Mouse (Mus musculus) ovary, postnatal 36 days (tissue): ENCODE measurements around the gene Rab40c.
"Not testable (repeated sequence)": the region's sequence is repeated elsewhere in the genome, so short reads cannot be mapped to it uniquely, and the experiment has no call there.

Source experiments
- DNase-seq: peaks from one replicate; pipeline ENCODE4 v3.0.0; 2022; ENCODE audit warnings: low spot score, mixed read lengths

The Rab40c gene

DNA sequence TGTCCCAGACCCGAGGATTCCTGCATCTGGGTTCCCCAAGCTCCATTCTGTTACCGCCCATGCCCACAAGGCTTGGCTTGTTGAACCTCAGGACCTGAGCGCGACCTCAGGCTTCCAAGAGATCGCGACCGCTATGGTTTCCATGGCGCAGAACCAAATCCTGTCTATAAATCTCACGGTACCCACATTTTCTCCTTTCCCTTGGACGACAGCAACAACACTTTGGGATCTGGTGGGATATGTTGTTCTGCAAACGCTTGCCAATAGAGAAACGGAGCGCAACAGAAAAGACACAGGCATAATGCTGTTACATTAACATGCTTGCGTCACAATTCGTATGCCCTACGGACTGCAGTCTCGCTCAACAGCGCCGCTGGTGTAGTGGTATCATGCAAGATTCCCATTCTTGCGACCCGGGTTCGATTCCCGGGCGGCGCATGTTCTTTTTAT lies 44.8 kb downstream of the Rab40c start, which contains the start of gene Mettl26:
TSS of gene Mettl26 (plus strand) at position 354 of the 450 bp plus-strand sequence.
- peak; percentile 90 for DNase-seq

DNA sequence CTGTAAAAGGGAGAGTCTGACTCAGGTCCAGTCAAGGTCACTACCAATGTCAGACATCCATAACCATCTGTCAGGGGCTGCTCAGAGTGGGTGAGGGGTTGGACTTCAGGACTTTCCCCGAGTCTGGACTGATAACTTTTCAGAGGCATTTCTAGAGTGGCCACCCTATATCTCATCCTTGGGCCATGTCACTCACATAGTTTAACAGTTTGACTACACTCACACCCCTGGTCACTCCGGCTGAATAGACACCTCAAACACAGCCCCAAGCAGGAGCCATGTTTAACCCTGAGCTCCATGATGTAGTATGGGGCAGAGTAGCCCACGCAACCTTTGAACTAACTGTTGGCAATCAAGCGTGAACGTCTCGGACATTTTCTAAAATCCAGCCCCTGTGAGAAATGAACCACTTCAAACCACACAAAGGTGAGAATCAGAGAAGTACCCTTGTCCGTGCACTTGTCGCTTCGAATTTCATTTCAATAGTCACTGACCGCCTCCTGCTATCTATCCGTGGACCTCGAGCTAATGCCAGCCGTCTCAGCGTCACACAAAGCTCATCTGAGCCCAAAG lies 45.3 kb downstream of the Rab40c start:
- no peak for DNase-seq

DNA sequence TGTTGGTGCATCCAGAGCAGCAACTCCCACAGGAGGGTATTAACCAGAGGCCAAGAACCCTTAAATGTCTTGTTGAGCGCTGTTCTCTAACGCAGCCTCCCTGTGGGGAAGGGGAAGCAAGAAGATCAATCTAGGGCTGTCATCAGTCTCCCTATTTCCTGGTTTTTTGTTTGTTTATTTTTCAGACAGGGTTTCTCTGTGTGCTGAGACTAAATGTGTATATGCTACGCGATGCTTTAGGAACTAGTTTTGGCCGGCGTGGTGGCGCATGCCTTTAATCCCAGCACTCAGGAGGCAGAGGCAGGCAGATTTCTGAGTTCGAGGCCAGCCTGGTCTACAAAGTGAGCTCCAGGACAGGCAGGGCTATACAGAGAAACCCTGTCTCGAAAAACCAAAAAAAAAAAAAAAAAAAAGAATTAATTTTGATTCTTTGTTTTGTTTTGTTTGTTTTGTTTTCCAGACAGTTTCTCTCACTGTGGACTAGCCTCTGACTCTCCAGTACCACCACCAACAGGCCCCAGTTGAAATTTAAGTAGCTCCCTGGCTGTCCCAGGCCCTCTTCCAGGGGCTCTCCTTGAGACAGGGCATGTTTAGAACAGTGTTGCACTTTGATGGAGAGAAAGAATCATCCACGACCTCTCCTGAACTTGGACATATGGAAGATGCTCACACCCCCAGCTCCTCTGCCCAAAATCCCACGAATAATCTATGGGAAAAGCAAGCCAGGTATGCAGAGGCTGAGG lies 46.0 kb downstream of the Rab40c start:
- DNase-seq: no peak

DNA sequence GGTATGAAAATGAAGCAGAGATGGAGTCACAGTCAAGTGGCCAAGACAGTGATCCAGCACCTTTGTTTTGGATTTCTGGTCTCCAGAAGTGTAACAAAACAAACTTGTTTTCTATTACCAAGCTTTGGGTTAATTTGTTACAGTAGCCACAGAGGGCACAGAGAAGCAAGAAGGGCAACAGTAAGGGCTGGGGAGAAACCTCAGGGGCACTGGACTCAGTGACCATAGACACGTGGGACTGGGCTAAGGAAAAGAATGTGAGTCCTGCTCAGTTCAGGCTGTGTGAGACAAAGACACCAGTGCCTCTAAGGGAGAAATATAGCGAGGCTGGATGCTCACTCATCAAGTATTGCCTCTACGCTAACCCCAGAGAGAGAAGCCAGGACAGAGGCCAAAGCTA lies 46.9 kb downstream of the Rab40c start:
- no peak for DNase-seq

DNA sequence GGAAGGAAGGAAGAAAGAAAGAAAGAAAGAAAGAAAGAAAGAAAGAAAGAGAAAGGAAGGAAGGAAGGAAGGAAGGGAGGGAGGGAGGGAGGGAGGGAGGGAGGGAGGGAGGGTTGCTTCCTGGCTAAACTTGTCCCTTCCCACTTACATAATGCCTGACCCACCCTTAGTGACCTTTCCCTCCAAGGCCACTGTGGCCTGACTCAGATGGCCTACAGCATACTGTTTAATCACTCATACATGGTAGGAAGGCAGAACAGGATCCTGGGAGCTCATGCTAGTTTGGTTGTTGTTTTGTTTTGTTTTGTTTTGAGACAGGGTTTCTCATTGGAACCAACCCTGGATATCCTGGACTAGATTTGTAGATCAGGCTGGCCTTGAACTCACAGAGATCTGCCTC lies 48.0 kb downstream of the Rab40c start:
- DNase-seq: not testable (repeated sequence)

DNA sequence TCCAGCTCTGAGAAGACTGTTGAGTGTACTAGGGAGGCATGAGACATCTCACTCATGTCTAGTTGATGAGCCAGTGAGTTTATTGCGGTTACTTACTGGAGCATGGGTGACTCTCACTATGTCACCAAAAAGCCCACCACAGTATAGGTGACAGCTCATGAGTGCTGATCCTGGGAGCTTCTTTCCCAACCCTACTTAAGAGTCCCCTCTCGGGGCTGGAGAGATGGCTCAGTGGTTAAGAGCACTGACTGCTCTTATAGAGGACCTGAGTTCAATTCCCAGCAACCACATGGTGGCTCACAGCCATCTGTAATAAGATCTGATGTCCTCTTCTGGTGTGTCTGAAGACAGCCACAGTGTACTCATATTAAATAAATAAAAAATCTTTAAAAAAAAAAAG lies 49.6 kb downstream of the Rab40c start:
- DNase-seq: no peak

DNA sequence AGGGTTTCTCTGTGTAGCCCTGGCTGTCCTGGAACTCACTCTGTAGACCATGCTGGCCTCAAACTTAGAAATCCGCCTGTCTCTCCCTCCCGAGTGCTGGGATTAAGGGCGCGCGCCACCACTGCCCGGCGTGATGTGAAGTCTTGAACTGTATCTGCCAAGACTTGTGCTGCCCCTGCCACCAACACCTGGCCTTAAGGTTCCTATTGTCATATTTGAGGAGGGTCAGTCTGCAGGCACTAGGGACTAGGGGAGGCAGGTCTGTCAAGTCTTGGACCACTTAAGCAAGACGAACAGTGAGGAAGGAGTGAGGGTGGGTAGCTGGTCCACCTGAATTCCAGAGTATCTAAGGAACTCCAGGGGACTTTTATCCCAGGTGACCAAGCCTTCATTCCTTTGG lies 50.0 kb downstream of the Rab40c start:
- DNase-seq: no peak

DNA sequence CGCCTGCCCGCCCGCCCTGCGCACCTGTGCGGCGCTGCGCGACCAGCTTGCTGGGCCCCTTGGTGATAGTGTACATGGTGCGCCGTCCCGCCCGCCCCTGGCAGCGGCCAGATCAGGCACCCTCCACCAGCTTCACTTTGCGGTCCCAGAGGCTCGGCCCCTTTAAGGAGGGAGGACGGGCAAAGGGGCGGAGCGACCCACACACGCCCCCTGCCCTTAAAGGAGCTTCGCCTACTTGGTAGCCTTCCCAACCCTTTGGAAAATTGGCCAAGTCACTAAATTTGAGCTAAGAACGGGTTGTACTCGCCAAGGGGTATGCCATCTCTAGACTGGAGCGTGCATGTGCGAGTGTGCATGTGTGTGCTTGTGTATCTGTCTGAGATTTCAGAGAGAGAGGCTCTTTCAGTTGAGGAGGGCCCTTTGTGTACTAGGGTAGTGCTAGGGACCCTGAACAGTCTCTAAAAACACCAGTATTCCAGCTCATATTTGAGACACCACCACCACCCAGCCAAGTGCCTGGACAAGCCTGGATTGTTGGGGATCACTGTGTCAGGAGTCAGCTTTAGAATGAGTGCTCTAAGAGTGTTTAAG lies 50.8 kb downstream of the Rab40c start, which contains the start of gene Mcrip2:
TSS of gene Mcrip2 (minus strand) at position 164 of the 591 bp plus-strand sequence.
- peak; percentile 85 for DNase-seq

DNA sequence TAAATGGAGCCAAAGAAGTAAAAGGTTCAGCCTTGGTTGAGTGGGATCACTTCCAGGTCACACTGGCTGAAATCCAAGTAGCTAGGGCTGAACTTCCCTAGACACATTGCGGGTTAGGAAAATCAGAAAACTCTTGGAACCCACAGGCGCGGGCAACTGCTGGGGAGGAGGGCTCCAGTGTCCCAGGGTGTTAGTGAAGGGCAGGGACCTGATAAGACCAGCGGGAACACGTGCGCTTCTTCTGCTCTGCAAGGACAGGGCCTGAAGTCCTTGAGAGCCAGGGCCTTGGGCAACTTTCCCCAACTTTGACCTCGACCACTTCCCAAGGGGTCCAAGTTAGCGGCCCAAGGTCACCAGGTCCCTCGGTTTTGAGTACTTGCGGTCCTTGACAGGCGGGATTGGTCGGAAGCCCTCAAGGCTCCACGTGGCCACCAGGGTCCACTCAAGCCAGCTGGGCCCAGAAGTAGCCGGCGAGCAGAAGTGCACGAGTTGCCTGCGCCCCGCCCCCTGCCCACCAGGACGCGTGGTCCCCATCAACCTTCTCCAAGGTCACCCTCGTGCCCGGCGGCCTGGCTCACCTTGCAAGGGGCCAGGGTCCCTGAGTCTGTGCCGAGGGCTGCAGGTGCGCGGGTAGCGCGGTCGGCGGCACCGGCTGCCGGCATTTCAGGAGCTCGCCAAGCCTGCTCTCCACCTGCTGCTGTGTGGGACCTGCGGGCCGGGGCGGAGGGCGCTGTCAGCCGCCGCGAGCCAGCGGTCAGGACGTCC lies 51.5 kb downstream of the Rab40c start:
- DNase-seq: peak; percentile 76

DNA sequence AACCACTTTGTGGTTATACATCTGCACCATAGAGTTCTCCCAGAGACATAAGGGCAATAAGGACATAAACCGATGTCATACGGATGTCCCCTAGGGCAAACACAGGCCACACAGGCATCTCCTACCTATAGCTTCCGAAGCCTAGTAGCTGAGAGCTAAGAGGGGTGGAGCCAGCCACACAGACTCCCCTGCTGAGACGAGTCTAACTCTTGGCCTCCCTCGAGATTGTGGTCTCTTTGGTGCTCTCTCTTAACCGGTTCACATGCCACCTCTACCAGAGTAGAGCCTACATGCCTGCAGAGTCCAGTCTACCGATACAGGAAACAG lies 52.1 kb downstream of the Rab40c start:
- no peak for DNase-seq

DNA sequence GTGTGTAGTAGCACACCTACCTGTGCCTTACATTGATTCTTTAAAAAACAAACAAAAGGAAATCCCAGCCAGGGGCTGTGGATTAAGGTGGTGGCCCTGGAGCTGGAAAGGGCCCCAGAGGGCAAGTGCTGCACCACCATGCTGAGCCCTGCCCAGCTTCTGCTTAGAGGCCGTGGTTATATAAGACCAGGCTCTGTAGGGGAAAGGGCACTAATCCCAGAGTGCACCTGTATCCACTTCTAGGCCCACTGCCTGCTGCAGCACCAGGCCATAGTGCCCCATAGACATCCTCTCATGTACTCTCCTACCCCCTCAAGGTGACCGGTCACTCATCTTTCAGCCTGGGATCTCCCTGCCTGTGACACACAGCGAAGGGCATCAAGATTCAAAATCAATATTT lies 53.4 kb downstream of the Rab40c start:
- no peak for DNase-seq

DNA sequence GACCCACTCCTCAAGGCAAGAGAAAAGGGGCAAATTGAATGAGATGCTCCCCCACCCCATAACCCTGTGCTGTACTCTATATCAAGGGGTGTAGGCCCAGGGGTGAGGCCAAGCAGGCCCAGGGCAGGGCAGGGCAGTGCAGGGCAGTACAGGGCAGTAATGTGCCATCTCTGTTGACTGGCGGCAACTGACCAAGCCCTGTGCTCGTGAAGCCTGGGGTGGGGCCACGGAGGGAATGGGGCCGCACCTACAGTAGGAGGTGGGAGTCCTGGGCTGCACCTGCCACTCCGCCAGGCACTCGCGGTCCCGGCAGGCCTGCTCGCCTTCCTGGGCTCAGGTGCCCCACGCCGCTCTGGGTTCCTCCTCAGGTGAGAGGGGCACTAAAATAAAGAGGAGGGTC lies 54.2 kb downstream of the Rab40c start:
- DNase-seq: no peak

DNA sequence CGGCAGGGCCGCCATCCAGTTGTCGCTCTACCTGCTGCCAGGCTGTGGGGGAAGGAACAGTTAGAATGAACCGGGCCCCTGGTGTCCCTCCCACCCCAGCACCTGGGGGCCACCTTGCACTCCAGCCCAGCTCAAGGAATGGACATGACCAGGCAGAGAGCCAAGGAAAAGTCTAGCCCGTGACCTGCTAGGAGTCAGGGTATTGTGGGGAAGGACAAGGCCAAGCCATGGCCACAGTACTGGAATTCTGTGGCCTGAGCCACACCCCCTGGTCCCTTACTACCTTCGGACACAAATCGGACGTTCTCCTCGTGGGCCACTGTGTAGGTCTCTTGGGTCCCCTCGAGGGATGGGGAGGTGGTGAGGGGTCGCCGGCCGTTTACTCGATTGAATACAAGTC lies 55.2 kb downstream of the Rab40c start:
- DNase-seq: no peak

DNA sequence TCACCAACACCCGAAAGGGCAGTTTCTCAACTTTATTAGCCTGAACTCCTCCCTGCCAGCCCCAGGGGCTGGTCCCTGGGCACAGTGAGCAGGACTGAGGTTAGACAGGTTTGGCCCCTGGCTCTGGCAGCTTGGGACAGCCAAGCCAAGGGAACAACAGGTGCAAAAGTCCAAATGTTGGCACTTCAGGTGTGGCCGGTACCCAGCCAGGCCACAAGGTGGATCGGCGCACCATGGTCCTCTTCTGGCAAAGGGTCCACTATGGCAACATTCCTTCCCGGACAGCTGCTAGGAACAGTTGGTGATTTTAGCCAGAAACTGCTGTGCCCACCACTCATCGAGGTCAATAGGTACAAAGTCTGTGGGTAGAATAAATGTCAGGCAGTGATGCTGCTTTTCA lies 55.8 kb downstream of the Rab40c start:
- DNase-seq: no peak

DNA sequence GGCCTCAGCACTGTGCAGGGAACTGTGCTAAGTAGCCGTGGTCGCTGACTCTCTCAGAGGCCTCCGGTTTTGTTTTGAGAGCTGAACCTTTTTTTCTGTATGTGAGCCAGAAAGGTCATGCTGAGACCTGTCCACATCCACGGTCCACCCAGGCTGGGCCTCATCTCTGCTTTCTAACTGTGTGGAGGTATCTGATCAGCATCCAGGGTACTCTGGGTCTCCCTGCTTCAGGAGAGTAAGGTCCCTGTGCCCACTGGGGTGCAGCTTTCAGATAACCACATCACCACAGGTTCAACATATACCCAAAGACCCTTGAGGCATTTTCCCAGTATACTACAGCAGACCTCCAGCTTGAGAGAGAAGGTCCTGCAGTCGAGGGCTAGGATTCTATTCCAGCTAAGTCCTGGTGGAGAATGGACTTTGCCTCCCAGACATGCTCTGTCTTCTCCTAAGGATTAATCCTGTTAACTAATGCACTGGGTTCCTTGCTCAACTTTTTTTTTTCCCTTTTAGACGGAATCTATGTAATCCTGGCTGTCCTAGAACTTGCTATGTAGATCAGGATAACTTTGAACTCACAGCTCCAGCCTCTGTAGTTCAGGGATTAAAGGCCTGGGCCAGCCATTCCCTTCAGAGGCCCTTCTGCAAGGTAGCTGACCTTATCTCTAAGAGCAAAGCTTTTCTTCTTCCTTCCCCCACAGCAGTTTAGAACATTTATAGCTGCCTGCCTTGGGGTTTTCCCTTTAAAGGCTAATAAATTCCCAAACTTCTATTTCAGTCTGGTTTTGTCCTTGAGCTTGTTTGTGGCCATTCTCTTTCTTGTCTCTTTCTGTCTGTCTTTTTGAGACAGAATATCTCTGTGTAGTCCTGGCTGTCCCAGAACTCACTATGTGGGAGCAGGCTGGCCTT lies 57.6 kb downstream of the Rab40c start:
- DNase-seq: no peak

DNA sequence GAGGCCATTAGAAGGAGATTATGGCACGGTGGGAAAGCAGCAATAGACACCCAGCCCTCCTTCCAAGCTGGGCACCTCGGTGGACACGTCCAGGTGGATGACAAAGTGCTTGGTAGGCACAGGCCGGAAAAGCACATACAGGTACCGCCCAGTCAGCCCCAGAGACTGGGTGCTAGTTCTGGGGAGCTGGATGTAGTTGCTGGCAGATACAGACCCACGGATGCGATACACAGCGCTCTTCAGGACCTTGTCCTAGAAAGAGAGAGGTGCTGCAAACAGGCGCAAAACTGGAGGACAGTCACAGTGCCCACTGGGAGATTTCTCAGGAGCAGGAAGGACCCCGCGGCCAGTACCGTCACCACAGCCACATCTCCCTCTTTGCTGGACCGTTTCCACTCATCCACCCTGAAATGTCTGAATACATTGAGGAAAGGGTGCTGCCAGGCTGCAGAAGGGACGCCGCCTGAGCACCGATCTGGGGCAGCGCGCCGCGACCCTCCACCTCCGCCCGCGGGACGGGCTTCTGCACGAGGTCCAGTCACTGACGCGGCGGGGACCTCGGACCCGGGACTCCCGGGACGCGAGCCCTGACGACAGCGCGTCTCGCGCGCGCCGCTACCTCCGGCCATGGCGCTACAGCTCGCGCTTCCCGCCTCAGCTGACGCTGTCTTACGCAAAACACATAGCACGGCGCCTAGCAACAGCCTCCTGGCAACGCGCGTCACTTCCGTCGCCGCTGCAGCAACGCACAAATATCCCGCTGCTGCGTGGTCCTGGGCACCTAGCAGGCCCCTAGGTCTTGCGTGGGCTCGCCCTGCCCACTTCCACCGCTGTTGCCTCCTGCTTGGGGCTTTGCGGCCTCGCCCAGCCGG lies 58.5 kb downstream of the Rab40c start, which contains the start of gene Wdr90:
TSS of gene Wdr90 (minus strand) at position 670 of the 872 bp plus-strand sequence.
- DNase-seq: peak; percentile 91

DNA sequence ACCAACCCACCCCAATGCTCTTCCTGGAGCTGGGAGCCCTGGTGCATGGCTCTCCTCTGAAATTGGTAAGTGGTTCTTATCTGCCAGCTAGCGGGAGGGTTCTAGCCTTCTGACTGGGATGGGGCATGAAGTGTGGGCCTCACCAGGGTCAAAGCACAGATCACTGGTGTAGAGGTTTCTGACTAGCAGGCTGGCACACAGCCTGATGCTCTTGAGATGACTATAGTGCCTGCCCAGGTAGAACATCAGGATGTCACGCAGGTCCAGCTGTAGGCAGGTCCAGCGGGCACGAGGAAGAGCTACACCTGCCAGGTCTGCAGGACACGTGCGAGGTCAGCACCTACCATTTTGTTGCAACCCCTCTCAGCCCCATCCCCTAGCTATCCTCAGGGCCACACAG lies 59.3 kb downstream of the Rab40c start:
- DNase-seq: no peak

DNA sequence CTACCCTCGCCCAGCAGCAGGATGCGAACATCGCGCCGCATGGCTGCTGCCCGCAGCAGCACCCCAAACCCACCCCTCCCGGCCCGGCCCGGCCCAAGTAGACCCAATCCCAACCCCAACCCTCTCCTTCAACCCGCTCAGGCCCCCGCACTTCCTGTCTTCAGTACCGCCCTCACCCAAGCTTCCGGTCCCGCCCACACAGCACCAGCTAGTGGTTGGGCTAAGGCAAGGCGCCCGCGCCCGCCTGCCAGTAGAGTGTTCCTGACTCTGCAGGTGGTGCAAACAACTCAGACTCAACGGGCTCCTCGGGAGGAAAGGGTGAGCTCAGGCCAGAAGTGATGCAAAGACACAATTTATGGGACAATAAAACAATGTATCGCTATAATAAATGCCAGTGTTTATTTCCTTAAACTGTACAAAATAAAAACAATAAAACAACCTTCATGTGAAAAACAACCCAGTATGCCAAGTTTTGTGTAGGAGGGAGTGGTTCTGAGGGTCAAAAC lies 75.1 kb downstream of the Rab40c start, which contains the start of gene Rhot2:
TSS of gene Rhot2 (minus strand) at position 456 of the 506 bp plus-strand sequence.
- DNase-seq: peak; percentile 94

DNA sequence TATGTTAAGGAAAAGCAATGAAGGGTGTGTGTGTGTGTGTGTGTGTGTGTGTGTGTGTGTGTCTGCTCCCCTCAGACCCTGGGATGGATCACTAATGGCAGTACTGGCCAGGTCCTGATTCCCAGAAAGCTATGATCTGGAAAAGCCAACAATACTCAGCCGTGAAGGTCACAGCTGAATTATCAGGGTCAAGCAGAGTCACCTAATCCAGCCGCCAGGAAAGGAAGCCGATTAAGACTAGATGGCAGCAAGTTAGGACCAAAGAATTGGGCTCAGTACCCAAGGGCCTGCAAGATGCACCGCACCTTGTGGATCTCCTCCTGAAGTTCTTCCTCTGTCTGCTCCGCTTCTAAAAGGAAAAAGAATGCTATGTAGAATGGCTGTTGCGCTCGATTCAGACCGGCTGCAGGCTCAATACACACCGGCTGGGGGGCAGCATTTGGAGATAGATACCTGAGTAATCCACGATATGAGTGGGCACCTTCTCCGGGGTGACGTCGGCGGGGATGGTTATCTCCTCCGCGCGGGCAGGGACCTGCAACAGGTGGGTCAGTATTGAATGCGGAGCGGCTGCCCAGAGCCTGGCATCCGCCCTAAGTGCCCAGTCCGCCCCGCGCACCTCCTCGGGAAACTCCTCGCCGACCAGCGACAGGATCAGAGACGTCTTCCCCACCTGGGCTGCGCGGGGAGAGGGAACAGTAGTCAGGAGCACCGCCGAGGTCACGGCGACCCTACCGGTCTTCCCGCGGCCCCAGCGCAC lies 75.7 kb downstream of the Rab40c start:
- DNase-seq: no peak
